Mouse (Mus musculus) megakaryocyte, embryonic 14.5 days (primary cell): ENCODE measurements around the gene Spaca4.

Experiments used
- FLI1 ChIP-seq: IDR thresholded peaks from 2 replicates; pipeline ENCODE4 v1.6.1; 2012; ENCODE audit warnings: low read length, inconsistent platforms, mixed read lengths
- GATA1 ChIP-seq: IDR thresholded peaks from 3 replicates; pipeline ENCODE4 v1.6.1; 2012; ENCODE audit warnings: mixed read lengths, low read length, inconsistent platforms, borderline replicate concordance

DNA sequence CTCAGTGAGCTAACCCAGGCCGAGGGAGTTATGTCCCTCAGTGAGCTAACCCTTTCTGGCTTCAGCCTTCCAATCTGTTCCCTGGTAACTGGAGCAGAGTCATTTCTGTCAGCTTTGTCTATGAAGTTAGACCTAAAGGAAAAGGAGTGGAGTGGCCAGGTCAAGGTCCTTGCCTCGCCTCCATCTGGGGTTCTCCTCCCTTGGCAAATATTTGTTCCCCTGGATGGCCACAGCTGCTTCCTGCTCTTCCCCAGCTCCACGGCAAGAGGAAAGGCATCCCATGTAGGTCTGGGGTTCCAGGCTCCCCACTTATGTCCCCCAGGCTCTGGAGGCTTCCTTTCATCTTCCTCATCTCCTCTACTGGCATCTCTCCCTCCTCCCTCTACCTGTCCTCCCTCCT lies 2.0 kb upstream of the Spaca4 start:
- TF ChIP-seq GATA1 (no peak), FLI1 (no peak)
